Mouse (Mus musculus) forebrain, postnatal 0 days (tissue): ENCODE measurements around the gene Srl. TPM values are rescaled to one million over a fixed set of nuclear protein-coding genes. Genes with fewer than 3 reads are reported as not detected.
A peak's percentile ranks its signal among the peaks of the same experiment; 100 is the strongest.

Source experiments
- ATAC-seq: fragments of 200-750 bp; cut with Nextera tagmentation; 2 replicates; pipeline ENCODE4 v1.8.0; 2017; ENCODE audit warnings: mild to moderate bottlenecking, moderate library complexity
- DNase-seq: peaks from one replicate; pipeline ENCODE4 v3.0.0-alpha.2; 2015
- H3K27ac ChIP-seq: fragments of 300-500 bp; sonication (generic); 2 replicates; pipeline ENCODE4 v1.5.1; 2014; ENCODE audit warnings: low read depth, mild to moderate bottlenecking, antibody characterized with exemption, low read length, moderate library complexity, mixed read lengths
- H3K27me3 ChIP-seq: fragments of 300-500 bp; sonication (generic); 2 replicates; pipeline ENCODE4 v1.6.1; 2014; ENCODE audit warnings: mild to moderate bottlenecking, low read length, mixed read lengths; ENCODE audit not compliant: insufficient read depth
- H3K36me3 ChIP-seq: fragments of 300-500 bp; sonication (generic); 2 replicates; pipeline ENCODE4 v1.6.1; 2014; ENCODE audit warnings: mild to moderate bottlenecking, moderate library complexity; ENCODE audit not compliant: insufficient read depth
- H3K4me1 ChIP-seq: fragments of 300-500 bp; sonication (generic); 2 replicates; pipeline ENCODE4 v1.6.1; 2014; ENCODE audit warnings: antibody characterized with exemption; ENCODE audit not compliant: insufficient read depth
- H3K4me2 ChIP-seq: fragments of 300-500 bp; sonication (generic); 2 replicates; pipeline ENCODE4 v1.6.1; 2014; ENCODE audit warnings: low read depth, mild to moderate bottlenecking, moderate library complexity
- H3K4me3 ChIP-seq: fragments of 300-500 bp; sonication (generic); 2 replicates; pipeline ENCODE4 v1.5.1; 2014; ENCODE audit warnings: low read depth, low read length, mixed read lengths
- H3K9ac ChIP-seq: fragments of 300-500 bp; sonication (generic); 2 replicates; pipeline ENCODE4 v1.6.1; 2014; ENCODE audit warnings: mild to moderate bottlenecking
- H3K9me3 ChIP-seq: fragments of 300-500 bp; sonication (generic); 2 replicates; pipeline ENCODE4 v1.6.1; 2016; ENCODE audit warnings: low read length
- CTCF ChIP-seq: sonication (generic); IDR thresholded peaks from 2 replicates; pipeline ENCODE4 v1.5.1; 2016; ENCODE audit warnings: antibody characterized with exemption, control low read depth, low read depth
- WGBS: fragments of 180-500 bp; shearing (Covaris S2); extraction: QIAGEN DNeasy Blood & Tissue Kit; methylation state at CpG from one replicate; pipeline ENCODE4 v1.1.7; 2014; 5-methylcytosine and 5-hydroxymethylcytosine counted together
- polyA plus RNA-seq: library from polyadenylated mRNA; unstranded; fragments of >200 nt; fragmentation: Nextera tagmentation; extraction: Ambion mirVana; gene quantifications from 2 replicates; pipeline ENCODE4 v1.2.1, GENCODE M21; 2015
- total RNA-seq: library from RNA; depleted of rRNA; stranded (reverse); fragments of >200 nt; gene quantifications from 2 replicates; pipeline ENCODE4 v1.2.3, GENCODE M21; 2014

Srl gene
- total and polyA plus RNA-seq, 2 experiments from 2014 or later = 23.4 to 55.0 TPM

DNA sequence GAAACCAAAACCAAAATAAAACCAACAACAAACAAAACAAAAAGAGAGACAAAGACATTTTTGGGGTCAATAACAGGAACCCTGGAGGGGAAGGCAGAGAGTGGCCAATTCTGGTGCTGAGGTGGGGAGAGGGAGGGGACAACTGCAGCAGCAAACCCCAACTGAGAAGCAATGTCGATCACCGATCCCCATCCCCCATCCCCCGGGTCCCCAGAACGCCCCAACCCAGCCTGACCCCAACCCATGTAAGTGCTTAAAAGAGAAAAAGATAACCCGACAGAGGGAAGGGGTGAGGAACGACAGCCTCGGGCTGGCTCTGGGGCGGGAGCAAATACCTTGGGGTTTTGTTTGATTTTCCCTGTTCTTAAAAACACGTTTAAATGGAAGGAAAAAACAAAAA, 3.2 kb upstream of the Srl start:
- Histone ChIP-seq H3K27ac (no peak overlapping the region), H3K9ac (no peak overlapping the region), H3K4me2 (no peak overlapping the region), H3K27me3 (no peaks in the 10 kb centered on the region), H3K36me3 (peaks cover 39% of the 10 kb centered on the region), H3K4me1 (no peaks in the 10 kb centered on the region), H3K4me3 (no peak overlapping the region), H3K9me3 (no peaks in the 10 kb centered on the region)
- 82% methylated on average over 9 of the region's 9 CpGs for WGBS
- ATAC-seq = no peak
- DNase-seq = no peak
- TF ChIP-seq CTCF = no peak

DNA sequence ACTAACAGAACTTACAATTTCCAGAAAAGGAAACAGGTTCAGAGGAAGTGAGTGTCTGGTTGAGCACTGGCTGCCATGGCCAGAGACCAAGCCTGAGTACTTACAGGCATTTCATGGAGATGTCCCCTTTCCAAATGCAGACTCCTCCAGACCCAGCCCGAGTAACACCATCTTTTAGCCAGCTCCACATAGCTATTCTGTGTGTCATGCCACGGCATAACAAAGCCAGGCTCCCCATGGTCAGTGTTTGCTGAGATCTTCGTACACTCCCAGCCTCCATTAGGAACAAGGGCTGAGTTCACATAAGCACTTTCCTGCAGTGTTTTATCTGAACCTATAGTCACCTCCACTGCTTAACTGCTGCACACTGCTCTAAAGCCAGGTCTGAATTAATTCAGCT, 1.6 kb upstream of the Srl start:
- no peak overlapping the region for H3K27ac ChIP-seq
- no peaks in the 10 kb centered on the region for H3K27me3 ChIP-seq
- no peak overlapping the region for H3K4me3 ChIP-seq
- DNase-seq = no peak
- peaks cover 23% of the 10 kb centered on the region for H3K36me3 ChIP-seq
- peaks cover 3% of the 10 kb centered on the region; the same call in 1 of the 2 replicates for H3K4me1 ChIP-seq
- 74% methylated on average over 3 of the region's 3 CpGs for WGBS
- ATAC-seq = no peak
- no peaks in the 10 kb centered on the region for H3K9me3 ChIP-seq
- H3K4me2 ChIP-seq = no peak overlapping the region
- H3K9ac ChIP-seq = no peak overlapping the region
- TF ChIP-seq CTCF = no peak

DNA sequence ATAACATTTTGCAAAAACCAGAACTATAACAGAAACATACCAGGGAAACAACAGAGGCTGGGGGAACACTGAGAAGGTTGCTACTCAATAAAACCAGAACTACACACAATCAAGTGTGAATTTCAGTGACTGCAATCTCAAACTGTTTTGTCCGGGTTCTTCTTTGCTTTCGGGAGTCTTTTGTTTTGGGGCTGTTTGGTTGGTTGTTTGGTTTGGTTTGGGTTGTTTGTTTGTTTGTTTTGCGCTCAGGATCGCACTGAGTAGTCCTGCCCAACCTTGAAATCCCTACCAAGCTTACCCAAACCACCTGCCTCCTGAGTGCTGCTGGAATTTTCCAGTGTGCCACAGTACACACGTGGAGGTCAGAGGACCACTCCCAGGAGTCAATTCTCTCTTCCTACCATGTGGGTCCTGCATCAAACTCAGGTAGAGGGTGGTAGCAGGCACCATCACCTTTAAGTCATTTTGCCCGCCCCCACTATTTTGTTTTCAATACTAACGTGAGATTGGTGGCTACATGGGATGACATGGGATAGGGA, 689 bp upstream of the Srl start:
- WGBS = 45% methylated on average over 7 of the region's 7 CpGs

DNA sequence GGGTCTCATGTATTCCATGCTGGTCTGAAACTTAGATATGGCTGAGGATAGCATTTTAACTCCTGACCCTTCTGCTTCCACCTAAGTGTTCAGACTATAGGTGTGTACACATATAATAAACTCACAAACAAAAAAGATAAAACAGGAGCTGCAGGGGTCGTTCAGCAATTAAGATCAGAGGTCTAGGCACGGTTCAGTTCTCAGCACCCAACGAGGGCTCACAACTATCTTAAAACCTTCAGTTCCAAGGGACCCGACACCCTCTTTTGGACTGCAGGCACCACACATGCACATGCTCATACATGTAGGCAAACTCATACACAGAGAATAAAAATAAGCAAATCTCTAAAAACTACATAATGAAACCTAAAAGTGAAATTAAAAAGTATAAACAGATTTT, 583 bp downstream of the Srl start:
- H3K36me3 ChIP-seq = peaks cover 10% of the 10 kb centered on the region
- H3K4me1 ChIP-seq = peaks cover 3% of the 10 kb centered on the region; the same call in 1 of the 2 replicates
- no peaks in the 10 kb centered on the region for H3K27me3 ChIP-seq
- H3K27ac ChIP-seq = peak overlapping the region; percentile 80; the same call in 1 of the 2 replicates
- H3K9ac ChIP-seq = peak overlapping the region; percentile 52; the same call in 1 of the 2 replicates
- peak overlapping the region; percentile 54 for H3K4me2 ChIP-seq
- TF ChIP-seq CTCF = no peak
- no peak for ATAC-seq
- H3K9me3 ChIP-seq = no peaks in the 10 kb centered on the region
- 64% methylated on average over 4 of the region's 4 CpGs for WGBS
- H3K4me3 ChIP-seq = peak overlapping the region; percentile 52
- no peak for DNase-seq

More for the DNA sequence above, 689 bp upstream of the Srl start:
- Histone ChIP-seq H3K4me3 (peak overlapping the region; percentile 52), H3K36me3 (peaks cover 20% of the 10 kb centered on the region), H3K4me1 (peaks cover 3% of the 10 kb centered on the region; the same call in 1 of the 2 replicates), H3K4me2 (peak overlapping the region; percentile 54), H3K9me3 (no peaks in the 10 kb centered on the region), H3K27me3 (no peaks in the 10 kb centered on the region), H3K9ac (peak overlapping the region; percentile 52), H3K27ac (0 out of 2 replicates have a peak overlapping the region, but pooled peaks have one; percentile 80)
- DNase-seq (no peak), ATAC-seq (no peak; the same call in 1 of the 2 replicates)
- no peak for TF ChIP-seq CTCF

DNA sequence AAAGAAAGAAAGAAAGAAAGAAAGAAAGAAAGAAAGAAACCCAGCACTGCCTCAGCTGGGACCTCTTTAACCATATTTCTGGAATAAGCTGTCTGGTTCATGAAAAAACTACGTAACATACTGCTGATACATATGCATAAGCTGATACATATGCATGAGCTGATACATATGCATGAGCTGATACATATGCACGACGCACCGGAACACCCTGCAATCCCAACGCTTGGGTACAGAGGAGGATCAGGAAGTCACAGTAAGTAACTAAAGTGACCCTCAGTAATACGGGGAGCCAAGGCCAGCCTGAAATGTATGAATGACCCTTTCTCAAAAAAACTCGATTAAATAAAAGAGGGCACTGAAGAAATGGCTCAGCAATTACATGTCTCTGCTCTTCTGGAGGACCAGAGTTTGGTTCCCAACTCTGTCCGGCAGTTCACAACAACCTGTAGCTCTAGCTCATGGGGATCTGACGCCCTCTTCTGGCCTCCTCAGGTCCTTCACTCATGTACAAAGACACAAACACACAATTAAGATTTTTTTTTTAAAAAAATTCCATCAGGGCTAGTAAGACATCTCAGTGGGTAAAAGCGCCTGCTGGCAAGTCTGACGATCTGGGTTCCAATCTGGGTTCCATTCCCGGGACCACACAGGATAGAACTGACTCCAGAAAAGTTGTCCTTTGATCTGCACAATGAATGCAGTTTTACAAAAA, 1.4 kb downstream of the Srl start:
- Histone ChIP-seq H3K9ac (no peak overlapping the region), H3K4me3 (no peak overlapping the region), H3K36me3 (peaks cover 2% of the 10 kb centered on the region), H3K27me3 (no peaks in the 10 kb centered on the region), H3K4me1 (peaks cover 3% of the 10 kb centered on the region; the same call in 1 of the 2 replicates), H3K9me3 (no peaks in the 10 kb centered on the region), H3K27ac (0 out of 2 replicates have a peak overlapping the region, but pooled peaks have one; percentile 21), H3K4me2 (peak overlapping the region; percentile 23; the same call in 1 of the 2 replicates)
- peak; percentile 58 for ATAC-seq
- 52% methylated on average over 12 of the region's 12 CpGs for WGBS
- peak; percentile 33; the same call in 1 of the 2 replicates for TF ChIP-seq CTCF
- DNase-seq = peak; percentile 68

DNA sequence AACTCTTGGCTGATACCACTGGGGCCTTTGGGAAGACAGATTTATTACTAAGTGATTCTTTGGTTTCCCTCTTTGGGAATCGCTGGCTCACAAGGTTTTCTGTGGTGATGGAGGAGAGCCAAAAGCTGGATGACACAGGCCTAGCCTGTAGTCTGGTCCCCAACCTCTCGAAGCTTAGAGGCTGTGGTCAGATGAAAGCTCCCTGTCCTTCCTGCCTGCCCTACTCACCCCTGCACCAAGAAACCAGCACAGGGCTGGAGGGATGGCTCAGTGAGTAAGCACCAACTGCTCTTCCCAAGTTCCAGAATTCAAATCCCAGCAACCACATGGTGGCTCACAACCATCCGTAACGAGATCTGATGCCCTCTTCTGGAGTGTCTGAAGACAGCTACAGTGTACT, 2.1 kb downstream of the Srl start:
- DNase-seq = no peak
- Histone ChIP-seq H3K4me1 (peaks cover 3% of the 10 kb centered on the region; the same call in 1 of the 2 replicates), H3K4me2 (no peak overlapping the region), H3K27me3 (no peaks in the 10 kb centered on the region), H3K36me3 (no peaks in the 10 kb centered on the region), H3K9me3 (no peaks in the 10 kb centered on the region), H3K27ac (peak overlapping the region; percentile 24; the same call in 1 of the 2 replicates), H3K9ac (no peak overlapping the region), H3K4me3 (no peak overlapping the region)
- no peak for ATAC-seq
- WGBS = 61% methylated on average over 4 of the region's 4 CpGs
- TF ChIP-seq CTCF = no peak
